Comparison of ENCODE assay signal across 26 mouse cellular contexts in the genomic region with DNA sequence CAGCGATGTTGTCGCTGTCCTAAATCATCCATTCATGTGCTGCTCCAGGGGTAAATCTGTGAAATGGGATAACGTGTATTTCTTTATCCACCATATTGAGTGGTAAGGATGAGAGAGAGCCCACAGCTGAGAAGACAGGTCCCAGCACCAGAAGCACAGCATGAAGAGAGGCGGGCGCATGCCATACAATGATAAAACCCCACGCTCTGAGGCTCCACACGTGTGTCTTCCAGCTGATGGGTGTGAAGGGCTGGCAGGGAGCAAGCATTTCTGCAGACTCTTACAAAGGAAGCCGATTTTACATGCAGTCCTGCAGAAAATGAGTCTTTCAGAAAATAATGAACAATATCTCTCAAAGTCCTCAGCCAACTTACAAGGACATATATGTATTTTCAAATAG.
"Had no signal": no experiment of that assay in that cellular context is flagged by ENCODE, and none has a peak within 500 bp of the region (broad histone marks: within the 10 kb centered on the region; RNA-seq: fewer than 3 reads in every experiment).

No protein-coding gene starts in this region.

- H3K4me2 ChIP-seq: heart, embryonic 11.5 days; heart, embryonic 13.5 days; heart, embryonic 15.5 days; hindbrain, embryonic 13.5 days; hindbrain, embryonic 15.5 days; intestine, embryonic 15.5 days; kidney, embryonic 15.5 days; limb, embryonic 13.5 days; limb, embryonic 15.5 days; liver, embryonic 12.5 days had no signal

- H3K4me3 ChIP-seq: heart, adult 2 months; heart, embryonic 13.5 days; heart, embryonic 15.5 days; hindbrain, embryonic 13.5 days; hindbrain, embryonic 15.5 days; intestine, embryonic 15.5 days; kidney, embryonic 15.5 days; layer of hippocampus, adult 2 months; limb, embryonic 13.5 days; limb, embryonic 15.5 days; liver, embryonic 12.5 days had no signal

- DNase-seq: forebrain, postnatal 0 days; gastrocnemius, postnatal 14 days; gastrocnemius, postnatal 36 days; heart, adult 2 months; heart, postnatal 14 days; heart, postnatal 36 days; kidney, adult 18-20 months; kidney, adult 9 months; kidney, postnatal 14 days; kidney, postnatal 36 days; left cerebral cortex, postnatal 4 days had no signal

- H3K9me3 ChIP-seq: heart, embryonic 13.5 days; heart, embryonic 15.5 days; hindbrain, embryonic 13.5 days; hindbrain, embryonic 15.5 days; intestine, embryonic 15.5 days; kidney, embryonic 15.5 days; limb, embryonic 13.5 days; limb, embryonic 15.5 days; liver, embryonic 12.5 days had no signal

- H3K9ac ChIP-seq: forebrain, postnatal 0 days; heart, embryonic 13.5 days; heart, embryonic 15.5 days; hindbrain, embryonic 13.5 days; hindbrain, embryonic 15.5 days; intestine, embryonic 15.5 days; kidney, embryonic 15.5 days; limb, embryonic 13.5 days; limb, embryonic 15.5 days; liver, embryonic 12.5 days; liver, embryonic 14.5 days had no signal

- ATAC-seq: forebrain, postnatal 0 days; hindbrain, postnatal 0 days; intestine, embryonic 15.5 days; intestine, postnatal 0 days; liver, embryonic 12.5 days had no signal

- H3K36me3 ChIP-seq: hindbrain, embryonic 13.5 days; hindbrain, embryonic 15.5 days; intestine, embryonic 15.5 days; kidney, embryonic 15.5 days; limb, embryonic 13.5 days; limb, embryonic 15.5 days; liver, embryonic 12.5 days had no signal

- H3K27me3 ChIP-seq: heart, embryonic 13.5 days; heart, embryonic 15.5 days; hindbrain, embryonic 13.5 days; hindbrain, embryonic 15.5 days; intestine, embryonic 15.5 days; kidney, embryonic 15.5 days; limb, embryonic 13.5 days; limb, embryonic 15.5 days; liver, embryonic 12.5 days had no signal

- H3K27ac ChIP-seq: heart, adult 2 months; heart, embryonic 13.5 days; heart, embryonic 15.5 days; hindbrain, embryonic 13.5 days; hindbrain, embryonic 15.5 days; hindbrain, postnatal 0 days; intestine, embryonic 15.5 days; kidney, embryonic 15.5 days; kidney, postnatal 0 days; limb, embryonic 13.5 days; limb, embryonic 15.5 days; liver, embryonic 12.5 days; liver, embryonic 14.5 days had no signal

- H3K4me1 ChIP-seq: heart, embryonic 13.5 days; heart, embryonic 15.5 days; hindbrain, embryonic 15.5 days; intestine, embryonic 15.5 days; limb, embryonic 13.5 days; limb, embryonic 15.5 days; liver, embryonic 12.5 days had no signal
